Mouse (Mus musculus): Measurements from ENCODE around the gene Mtcl1.

The Mtcl1 gene

DNA sequence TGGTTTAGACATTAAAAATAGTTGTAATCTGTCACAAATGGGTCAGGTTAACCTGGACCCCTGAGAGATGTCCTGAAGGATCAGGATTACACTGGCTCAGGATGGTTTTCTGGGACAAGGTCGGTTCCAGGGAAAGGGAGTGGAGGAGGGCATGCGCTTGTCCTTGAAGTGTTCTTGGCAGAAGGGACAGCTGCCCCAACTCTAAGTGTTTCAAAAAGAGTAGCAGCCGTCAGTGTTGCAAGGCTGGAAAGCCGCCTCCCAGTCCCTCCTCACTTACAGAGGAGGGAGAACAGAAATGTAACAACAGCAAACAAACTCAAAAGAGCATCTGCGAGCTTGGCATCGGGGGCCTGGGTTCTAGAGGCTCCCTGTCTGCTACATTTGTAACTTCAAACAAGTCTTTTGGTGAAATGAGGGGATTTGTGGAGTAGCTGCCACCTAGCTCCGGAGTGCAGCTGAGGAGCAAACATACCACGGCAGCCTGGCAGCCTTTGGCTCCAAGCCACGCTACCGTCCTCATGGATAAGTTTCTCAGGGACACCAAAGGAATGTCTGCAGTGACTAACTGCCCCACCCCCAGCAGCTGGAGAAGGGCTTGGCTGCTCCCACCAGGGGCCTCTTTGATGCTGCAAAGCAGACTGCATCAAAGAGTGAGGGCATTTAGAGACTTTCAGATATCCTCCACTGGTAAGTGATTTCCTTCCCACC, 44.5 kb downstream of the Mtcl1 start:
- DNase-seq, result no peak

DNA sequence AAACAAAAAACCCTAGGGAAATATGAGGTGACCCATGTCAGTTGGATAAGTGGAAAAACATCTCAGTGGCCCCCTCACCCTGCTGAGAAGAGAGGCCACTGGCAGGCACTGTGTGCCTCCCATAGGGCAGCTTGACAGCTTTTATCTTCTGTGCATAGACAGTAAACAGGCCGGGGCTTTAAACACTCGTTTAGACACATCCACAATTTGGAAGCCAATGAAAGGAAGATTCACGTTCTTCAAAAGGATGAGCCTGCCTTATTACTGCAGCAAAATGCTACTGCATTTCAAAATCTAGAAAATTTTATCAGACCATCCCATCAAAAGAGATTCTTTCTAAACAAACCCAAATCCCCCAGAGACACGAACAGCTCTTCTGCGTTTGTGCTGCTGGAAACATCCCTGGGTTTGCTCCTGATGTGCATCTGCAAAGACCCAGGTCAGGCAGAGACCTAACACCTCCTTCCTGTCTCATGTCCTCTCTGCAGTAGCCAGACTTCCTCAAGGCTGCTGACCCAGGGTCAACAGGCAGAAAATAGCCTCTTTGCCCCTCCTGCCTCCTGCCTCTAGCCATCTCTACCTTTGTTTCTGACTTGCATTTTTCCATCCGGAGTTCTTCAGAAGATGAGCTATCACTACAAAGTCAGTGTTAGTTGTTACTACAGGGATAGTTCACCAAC, 46.6 kb downstream of the Mtcl1 start:
- no peak for DNase-seq

DNA sequence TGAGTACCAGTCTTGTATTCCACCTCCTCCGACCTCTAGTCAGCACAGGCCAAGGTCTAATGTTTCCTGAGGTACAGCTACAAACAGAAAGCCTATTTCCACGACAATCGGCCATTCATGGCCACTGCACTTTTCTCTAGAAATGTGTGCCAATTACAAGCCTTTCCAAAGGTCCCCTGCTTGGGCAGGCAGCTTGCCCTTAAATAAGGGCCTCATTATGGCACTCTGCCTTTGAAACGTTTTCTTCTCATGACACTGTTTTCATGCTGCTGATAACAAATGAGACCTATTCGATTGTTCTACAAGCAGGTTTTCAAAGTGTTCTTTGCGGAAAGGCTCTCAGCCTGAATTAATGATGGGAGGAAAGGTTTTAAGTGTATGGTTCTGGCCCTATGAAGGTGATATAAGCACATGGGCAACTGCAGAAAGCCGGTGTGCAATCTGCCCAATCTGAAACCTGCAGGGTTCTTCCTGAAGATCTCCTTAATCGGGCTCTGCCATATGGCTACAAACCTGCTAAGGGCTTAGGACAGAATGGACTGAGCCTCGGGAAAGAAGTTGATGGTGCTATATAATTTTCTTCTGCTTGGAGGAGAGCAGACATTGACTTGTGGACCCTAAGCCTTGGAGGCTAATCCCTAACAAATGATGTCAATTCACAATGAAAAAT, 47.8 kb downstream of the Mtcl1 start:
- DNase-seq, result no peak

DNA sequence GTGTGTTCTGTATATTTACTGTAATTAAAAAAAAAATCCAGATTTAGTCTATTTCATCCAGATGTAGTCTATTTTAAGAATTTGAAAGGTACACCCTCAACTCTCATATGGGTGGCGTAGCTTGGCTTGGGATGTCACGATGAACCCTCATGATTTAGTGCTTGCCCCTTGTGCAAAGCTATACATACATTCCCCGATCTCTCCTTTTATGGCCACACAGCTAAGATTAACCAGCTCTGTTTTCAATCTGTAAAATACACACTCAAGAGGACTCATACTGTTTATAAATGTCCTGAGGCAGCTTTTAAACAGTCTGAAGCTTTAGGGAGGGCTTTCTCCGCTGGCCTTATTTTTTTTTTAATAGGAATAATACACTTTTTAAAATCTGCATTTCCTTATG, 49.8 kb downstream of the Mtcl1 start:
- no peak for DNase-seq

DNA sequence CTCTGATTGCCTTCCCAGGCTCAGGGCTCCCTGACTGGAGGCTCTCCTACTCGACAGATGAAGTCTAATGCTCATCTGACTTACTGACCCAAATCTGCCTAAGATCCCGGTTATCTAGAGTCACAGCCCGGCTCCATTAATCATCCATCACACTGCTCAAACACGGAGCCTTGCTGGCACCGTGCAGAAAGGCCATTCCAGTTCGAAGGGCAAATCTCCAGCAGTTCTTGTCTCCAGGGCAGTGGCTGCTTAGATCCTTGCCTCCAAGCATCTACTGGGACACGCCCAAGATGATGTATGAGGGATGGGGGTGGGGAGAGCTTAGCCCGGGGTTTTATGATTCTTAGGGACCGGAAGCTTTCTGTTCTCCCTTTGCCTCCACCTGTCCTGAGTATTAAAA, 55.0 kb downstream of the Mtcl1 start:
- DNase-seq, result no peak

DNA sequence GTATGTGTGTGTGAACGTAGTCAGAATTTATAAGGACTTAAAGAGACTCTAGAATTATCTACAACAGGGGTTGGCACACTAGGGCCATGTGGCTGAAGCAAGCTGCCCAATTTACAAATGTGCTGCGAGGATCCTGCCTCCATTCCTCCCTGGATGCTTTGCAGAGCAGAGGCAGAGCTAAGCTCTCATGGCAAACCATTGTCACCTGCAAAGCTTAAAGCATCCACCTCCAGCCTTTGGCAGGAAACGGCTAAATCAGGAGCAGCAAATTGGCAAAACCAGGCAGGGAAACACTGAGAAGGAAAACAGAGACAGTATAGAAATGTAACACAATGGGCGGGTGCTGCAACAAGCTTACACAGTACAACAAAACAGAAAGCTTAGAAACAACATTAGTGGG, 61.2 kb downstream of the Mtcl1 start:
- no peak for DNase-seq

DNA sequence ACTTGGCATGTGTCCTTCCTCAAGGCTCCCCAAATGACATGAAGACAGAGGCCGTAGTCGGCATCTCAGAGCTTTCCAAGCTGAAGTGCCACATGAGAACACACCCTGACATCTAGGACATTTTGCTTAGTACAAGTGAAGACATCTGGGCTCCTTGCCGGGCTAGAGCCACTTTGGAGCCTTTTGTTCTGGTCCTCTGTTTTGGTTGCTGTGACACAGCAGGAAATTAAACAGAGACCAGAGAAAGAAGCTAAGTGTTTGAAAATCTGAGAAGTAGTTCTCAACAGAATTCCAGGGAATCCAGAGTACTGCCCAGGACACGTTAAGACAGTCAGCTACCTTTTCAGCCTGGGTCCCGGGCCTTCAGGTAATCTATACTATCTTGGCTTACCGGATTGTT, 68.2 kb downstream of the Mtcl1 start:
- DNase-seq, result no peak

DNA sequence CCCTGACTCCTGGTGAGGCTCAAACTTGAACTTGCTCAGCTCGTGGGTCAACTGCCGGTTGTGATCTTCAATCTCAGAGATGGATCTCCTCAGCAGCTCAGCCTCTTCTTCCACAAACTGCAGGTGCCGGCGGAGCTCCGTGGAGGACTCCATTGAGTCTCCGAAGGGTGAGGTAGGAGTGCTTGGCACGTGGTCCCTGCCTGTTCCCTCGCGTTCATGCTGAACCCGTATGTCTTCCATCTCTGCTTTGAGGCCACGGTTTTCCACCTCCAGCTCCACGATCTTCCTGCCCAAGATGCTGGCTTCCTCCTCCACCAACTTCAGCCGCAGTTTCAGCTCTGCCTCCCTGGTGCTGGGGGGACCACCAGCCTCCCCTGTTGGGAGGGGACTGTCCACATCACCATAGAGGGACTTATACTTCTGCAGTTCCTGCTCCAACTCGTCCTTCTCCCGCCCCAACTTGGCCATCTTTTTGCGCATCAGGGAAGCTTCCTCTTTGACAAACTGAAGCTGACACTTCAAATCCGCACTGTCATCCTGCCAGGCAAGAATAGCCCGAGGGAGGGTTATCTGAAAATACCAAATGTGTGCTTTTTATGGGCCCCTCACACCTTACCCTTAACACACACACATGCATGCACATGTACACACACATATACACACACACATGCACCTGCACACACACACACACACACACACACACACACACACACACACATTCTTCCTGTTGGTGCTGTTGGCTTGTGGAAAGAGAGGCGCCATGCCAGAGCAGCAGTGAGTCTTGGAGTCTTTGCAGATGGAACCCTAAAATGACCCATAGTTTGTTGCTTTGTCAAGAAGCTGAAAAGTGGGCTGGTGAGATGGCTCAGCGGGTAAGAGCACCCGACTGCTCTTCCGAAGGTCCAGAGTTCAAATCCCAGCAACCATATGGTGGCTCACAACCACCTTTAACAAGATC, 69.4 kb downstream of the Mtcl1 start:
- no peak for DNase-seq

DNA sequence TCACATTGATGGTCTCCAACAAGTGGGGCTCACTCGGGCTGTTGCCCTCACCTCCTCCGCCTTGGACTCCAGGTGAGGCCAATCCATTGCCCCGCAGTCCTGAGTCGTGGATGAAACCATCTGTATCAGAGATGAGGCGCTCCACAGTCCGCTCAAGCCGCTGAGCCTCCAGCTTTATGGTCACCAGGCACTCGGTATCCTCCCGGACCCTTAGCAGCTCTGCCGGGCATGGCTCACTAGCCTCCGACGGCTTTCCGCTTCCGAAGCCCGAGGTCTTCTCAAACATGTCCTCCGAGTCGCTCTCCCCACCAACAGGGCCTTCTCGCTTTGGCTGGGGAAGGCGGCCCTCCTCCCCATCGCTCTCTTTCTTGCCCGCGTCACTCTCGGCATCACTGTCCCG, 70.2 kb downstream of the Mtcl1 start:
- no peak for DNase-seq

DNA sequence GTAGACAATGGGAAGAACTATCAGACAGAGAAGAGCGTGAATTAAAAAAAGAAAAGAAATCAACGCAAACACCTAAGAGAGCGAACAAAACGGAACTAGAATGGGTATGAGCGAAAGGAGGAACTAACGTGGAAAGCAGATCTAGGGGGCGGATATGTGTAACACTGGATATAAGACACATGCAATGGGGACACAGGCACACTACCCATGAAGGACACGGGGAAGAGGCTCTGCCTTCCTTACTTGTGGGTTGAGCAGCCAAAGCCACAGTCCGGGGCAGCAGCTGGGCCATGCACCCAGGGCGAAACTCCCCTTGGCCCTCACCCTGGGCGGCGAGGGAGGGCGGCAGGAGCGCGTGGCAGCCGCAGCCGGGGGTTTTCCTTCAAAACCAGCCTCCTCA, 71.4 kb downstream of the Mtcl1 start:
- no peak for DNase-seq

DNA sequence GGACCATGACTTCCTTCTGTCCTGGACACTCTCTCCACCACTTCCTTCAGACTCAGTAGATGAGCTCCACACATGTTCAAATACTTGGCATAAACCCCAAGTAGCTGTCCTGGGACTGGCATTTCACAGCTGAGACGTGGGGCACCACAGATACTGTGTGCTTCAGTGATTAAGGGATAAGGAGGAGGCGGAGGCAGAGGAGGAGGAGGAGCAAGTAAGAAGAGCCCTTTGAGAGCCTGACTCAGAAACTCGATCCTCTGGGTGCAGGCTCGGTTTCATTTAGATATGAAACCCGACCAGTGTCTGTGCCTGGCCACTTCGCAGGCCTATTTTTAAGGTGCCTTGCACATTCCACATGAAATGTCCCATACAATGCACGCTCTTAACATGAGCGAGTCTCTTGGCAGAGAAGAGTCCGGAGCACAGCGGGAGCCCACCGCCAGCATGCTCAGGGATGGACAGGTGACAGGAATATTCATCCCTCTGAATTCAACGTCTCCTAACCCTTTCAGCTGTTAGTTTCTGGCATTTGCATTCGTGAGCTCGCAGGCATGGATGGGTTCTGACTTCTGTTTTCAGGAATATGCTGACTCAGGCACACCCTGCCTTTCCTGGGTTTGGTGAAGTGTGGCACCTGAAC, 74.8 kb downstream of the Mtcl1 start:
- no peak for DNase-seq

DNA sequence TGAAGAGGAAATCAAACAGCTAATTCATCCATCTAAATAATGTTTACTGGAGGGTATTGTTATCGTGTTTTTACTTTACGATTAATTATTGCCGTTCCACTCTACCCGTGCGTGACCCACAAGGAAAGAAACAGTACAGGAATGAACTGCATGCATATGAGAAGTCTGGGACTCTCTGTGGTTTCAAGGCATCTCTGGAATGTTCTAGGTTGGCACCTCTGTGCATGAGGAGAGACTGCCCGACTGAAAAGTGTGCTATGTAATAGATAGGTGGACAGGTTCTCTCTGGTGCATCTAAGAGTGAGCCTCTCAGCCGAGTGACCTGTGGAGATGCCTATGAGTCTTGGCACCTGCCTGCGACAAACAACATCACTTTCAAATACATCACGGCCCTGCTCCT, 78.7 kb downstream of the Mtcl1 start:
- DNase-seq, result no peak

DNA sequence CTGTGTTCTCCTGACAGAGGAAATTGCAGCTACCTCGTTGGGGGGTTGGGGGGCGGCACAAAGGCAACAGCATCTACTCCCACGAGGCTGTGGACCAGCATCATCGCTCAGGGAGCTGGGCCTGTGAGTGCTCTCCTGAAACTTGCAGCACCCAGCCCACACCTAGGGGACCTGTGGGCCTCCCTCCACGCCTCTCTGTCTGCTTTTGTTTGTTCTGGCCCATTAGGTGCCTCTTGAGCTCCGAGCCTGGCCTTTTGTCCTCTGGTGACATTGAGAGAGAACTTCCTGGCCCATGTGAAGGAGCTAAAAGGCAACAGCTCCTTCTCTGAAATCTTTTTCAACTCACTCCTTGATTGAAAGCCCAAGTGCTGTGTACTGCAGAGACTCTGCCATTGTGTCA, 79.8 kb downstream of the Mtcl1 start:
- no peak for DNase-seq

DNA sequence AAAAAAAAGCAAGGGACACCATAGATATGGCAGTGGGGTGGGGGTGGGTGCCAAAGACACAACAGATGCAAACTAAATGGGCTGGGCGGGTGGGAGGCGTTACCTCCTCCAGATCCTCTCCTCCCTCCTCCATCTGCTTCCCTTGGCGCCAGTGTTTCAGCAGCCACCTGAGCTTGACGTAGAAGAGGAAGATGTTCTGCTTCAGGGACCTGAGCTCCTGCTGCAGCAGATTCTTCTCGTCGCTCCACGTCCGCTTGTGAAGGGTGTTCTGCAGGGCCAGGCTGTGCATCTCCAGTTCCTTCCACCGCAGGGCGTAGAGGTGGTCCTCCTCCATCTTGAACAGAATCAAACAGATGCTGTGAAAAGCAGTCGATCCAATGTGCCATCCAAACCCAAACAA, 81.4 kb downstream of the Mtcl1 start:
- DNase-seq, result no peak

DNA sequence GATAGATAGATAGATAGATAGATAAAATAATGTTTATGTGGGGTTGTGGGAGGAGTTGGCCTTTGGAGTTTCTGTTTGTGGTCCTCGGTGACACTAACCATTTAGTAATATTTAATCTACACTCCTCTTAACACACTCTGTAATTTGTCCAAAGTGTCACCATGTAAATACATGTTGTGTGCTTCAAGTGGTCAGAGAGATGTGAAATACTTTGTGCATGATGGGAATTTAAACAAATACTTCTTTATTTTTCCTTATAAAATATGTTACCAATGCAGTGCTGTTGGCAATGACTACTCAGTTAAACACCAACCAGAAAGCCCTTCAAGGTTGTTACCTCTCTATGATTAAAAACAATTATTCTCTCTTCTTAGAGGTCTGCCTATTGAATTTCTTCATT, 83.9 kb downstream of the Mtcl1 start:
- no peak for DNase-seq

DNA sequence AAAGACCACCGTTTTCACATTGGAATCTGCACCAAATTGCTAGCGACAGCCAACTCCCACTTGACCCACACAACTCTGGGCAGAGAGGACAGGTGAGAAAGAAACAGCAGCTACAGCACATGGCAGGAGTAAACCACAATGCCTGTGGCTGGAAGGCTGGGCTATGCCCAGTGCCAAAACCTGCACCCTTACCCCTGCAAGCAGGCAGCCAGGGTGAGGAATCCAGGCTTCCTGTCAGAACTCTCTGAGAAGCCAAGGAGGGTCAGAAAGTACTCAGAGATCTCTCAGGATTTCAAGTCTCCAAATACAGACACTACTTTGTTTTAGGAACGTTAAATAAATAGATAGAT, 84.3 kb downstream of the Mtcl1 start:
- no peak for DNase-seq

DNA sequence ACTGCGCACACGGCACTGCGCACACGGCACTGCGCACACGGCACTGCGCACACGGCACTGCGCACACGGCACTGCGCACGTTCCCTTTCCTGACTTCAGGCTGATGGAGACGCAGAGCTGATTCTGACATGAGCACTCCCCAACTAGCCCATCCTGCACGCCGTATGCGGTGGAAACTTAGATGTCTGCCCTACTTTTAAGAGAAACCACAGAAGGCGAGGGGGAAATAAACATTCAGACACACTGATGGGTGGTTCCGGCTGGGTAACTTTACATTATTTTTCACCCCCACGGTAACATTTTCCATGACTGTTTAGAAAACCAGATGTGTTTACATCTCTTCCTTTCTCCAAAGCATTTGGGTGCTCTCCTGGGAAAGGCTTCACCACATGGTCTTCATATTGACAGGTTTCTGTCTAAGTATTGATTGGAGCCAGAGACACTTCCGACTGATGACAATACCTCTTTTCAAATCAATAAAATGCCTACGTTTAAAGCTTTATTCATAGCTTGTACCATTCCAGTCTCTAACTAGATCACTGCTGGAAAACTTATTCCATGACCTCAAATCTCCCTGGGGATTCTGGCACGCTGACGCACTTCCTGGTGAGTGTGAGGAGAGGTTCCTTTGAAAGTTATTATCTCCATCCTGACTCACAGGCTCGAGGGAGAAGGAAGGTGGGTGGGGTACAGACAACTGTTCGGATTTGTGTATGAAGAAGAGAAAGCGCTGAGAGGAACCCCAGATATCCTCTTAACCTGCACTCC, 84.8 kb downstream of the Mtcl1 start:
- no peak for DNase-seq

DNA sequence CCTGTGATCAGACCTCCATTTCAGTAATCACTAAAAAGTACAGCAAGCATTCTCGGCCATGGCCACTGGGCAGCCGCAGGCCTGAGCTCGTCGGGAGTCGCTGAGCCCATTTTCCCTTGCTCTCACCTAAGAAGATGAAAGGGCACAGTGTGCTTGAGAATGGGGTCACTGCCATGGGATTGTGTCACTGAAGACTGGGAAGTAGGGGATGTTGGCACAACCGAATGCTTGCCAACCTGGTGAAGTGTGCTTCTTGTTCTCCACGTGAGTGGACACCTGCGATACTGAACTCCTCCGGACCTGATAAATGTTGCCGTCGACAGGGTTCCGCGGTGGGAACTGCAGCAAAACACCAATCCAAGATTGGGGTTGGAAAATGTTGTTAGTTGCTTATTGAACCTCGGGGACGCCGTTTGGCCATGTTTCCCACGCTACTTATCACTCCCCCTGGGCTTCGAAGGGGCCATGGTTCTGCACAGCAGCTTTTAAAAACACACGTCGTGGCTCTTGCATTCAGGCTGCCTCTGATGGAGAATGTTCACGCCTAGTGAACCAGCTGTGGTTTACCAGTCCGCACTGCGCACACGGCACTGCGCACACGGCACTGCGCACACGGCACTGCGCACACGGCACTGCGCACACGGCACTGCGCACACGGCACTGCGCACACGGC, 85.6 kb downstream of the Mtcl1 start:
- no peak for DNase-seq

DNA sequence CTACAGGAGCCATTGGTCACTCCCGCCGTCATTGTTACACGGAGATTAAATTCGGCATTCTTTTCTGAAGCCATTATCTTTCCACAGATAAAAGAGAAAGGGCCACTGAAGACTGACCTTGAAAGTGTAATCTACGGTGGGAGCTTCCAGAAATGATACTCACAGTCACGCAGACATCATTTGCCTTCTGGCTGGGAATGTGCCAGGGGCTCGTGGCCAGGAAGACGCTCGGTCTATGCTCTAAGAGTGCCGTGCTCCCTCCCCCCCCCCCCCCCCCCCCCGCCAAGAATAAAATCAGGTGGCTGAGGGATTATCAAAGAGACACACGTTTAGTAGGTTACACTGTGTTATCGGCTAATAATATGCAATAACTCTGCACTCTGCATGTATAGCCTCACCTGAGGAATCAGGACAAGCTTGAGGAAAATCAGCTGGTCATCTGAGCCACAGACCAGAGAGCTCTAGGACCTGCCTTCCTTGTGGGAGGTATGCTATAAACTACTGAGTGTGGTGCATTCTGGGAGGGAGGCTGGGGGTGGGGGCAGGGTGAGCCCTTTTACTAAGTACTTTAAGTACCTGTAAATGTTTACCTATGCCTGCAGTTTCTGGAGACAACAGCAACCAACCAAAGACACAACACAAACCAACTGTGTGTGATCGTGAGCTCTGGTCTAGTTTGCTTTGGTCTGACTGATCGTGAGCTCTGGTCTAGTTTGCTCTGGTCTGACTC, 87.1 kb downstream of the Mtcl1 start:
- DNase-seq, result peak; percentile 51

All from kidney, adult 9 months (tissue).